Mouse (Mus musculus): ENCODE data around the gene Ncoa1. TPM values are rescaled to one million over a fixed set of nuclear protein-coding genes. Genes with fewer than 3 reads are reported as not detected.

The Ncoa1 gene
- polyA plus RNA-seq, 1 experiment from 2014 or later, result 9.5 TPM

- 81% methylated on average over 7 of the region's 7 CpGs for WGBS
- Histone ChIP-seq H3K9ac (ENCODE audit: low read length) (no peak overlapping the region), H3K27me3 (replicated peaks; ENCODE audit: control insufficient read depth, insufficient read depth, low read length) (no peaks in the 10 kb centered on the region), H3K36me3 (ENCODE audit: control insufficient read depth, insufficient read depth, low read length) (no peaks in the 10 kb centered on the region), H3K9me3 (ENCODE audit: control insufficient read depth, low read length) (no peaks in the 10 kb centered on the region), H3K4me1 (replicated peaks; ENCODE audit: control insufficient read depth, insufficient read depth, low read length) (no peaks in the 10 kb centered on the region), H3K4me3 (ENCODE audit: low read depth, low read length) (no peak overlapping the region), H3K4me2 (ENCODE audit: low read length) (no peak overlapping the region), H3K27ac (ENCODE audit: low read depth) (no peak overlapping the region)
- ATAC-seq (replicated peaks; ENCODE audit: low FRiP score, low TSS enrichment, low read depth) (no peak), DNase-seq (ENCODE audit: low spot score) (no peak)
Measured at GRCm38 (mm10) chr12:4396221-4396620, 80.8 kb downstream of the Ncoa1 start.

- Histone ChIP-seq H3K4me2 (ENCODE audit: low read length) (no peak overlapping the region), H3K36me3 (ENCODE audit: control insufficient read depth, insufficient read depth, low read length) (no peaks in the 10 kb centered on the region), H3K4me3 (ENCODE audit: low read depth, low read length) (no peak overlapping the region), H3K27me3 (replicated peaks; ENCODE audit: control insufficient read depth, insufficient read depth, low read length) (no peaks in the 10 kb centered on the region), H3K9me3 (ENCODE audit: control insufficient read depth, low read length) (no peaks in the 10 kb centered on the region), H3K9ac (ENCODE audit: low read length) (no peak overlapping the region), H3K4me1 (replicated peaks; ENCODE audit: control insufficient read depth, insufficient read depth, low read length) (no peaks in the 10 kb centered on the region), H3K27ac (ENCODE audit: low read depth) (no peak overlapping the region)
- WGBS, result 71% methylated on average over 2 of the region's 2 CpGs
- DNase-seq (ENCODE audit: low spot score) (no peak), ATAC-seq (replicated peaks; ENCODE audit: low FRiP score, low TSS enrichment, low read depth) (no peak)
Measured at GRCm38 (mm10) chr12:4392590-4392989, 84.4 kb downstream of the Ncoa1 start.

GRCm38 (mm10) chr12:4392074-4392473 is 84.9 kb downstream of the Ncoa1 start:
- no peak overlapping the region for H3K4me3 ChIP-seq (ENCODE audit: low read depth, low read length)
- no peaks in the 10 kb centered on the region for H3K4me1 ChIP-seq (replicated peaks; ENCODE audit: control insufficient read depth, insufficient read depth, low read length)
- no peak overlapping the region for H3K4me2 ChIP-seq (ENCODE audit: low read length)
- no peaks in the 10 kb centered on the region for H3K36me3 ChIP-seq (ENCODE audit: control insufficient read depth, insufficient read depth, low read length)
- ATAC-seq (replicated peaks; ENCODE audit: low FRiP score, low TSS enrichment, low read depth) (no peak), DNase-seq (ENCODE audit: low spot score) (no peak)
- WGBS, result 72% methylated on average over 3 of the region's 3 CpGs
- H3K9me3 ChIP-seq (ENCODE audit: control insufficient read depth, low read length), result no peaks in the 10 kb centered on the region
- H3K27me3 ChIP-seq (replicated peaks; ENCODE audit: control insufficient read depth, insufficient read depth, low read length), result no peaks in the 10 kb centered on the region
- H3K9ac ChIP-seq (ENCODE audit: low read length), result no peak overlapping the region
- H3K27ac ChIP-seq (ENCODE audit: low read depth), result no peak overlapping the region

- H3K36me3 ChIP-seq (ENCODE audit: control insufficient read depth, insufficient read depth, low read length), result no peaks in the 10 kb centered on the region
- ATAC-seq (replicated peaks; ENCODE audit: low FRiP score, low TSS enrichment, low read depth) (no peak), DNase-seq (ENCODE audit: low spot score) (no peak)
- H3K4me1 ChIP-seq (replicated peaks; ENCODE audit: control insufficient read depth, insufficient read depth, low read length), result no peaks in the 10 kb centered on the region
- WGBS, result 40% methylated on average over 4 of the region's 4 CpGs
- no peak overlapping the region for H3K9ac ChIP-seq (ENCODE audit: low read length)
- no peaks in the 10 kb centered on the region for H3K27me3 ChIP-seq (replicated peaks; ENCODE audit: control insufficient read depth, insufficient read depth, low read length)
- H3K4me2 ChIP-seq (ENCODE audit: low read length), result no peak overlapping the region
- H3K9me3 ChIP-seq (ENCODE audit: control insufficient read depth, low read length), result no peaks in the 10 kb centered on the region
- no peak overlapping the region for H3K27ac ChIP-seq (ENCODE audit: low read depth)
- no peak overlapping the region for H3K4me3 ChIP-seq (ENCODE audit: low read depth, low read length)
Measured at GRCm38 (mm10) chr12:4391256-4391655, 85.7 kb downstream of the Ncoa1 start.

- no peaks in the 10 kb centered on the region for H3K4me1 ChIP-seq (replicated peaks; ENCODE audit: control insufficient read depth, insufficient read depth, low read length)
- no peaks in the 10 kb centered on the region for H3K27me3 ChIP-seq (replicated peaks; ENCODE audit: control insufficient read depth, insufficient read depth, low read length)
- no peak overlapping the region for H3K4me2 ChIP-seq (ENCODE audit: low read length)
- 60% methylated on average over 5 of the region's 5 CpGs for WGBS
- H3K9me3 ChIP-seq (ENCODE audit: control insufficient read depth, low read length), result no peaks in the 10 kb centered on the region
- no peak overlapping the region for H3K27ac ChIP-seq (ENCODE audit: low read depth)
- no peak overlapping the region for H3K9ac ChIP-seq (ENCODE audit: low read length)
- no peak for ATAC-seq (replicated peaks; ENCODE audit: low FRiP score, low TSS enrichment, low read depth)
- H3K4me3 ChIP-seq (ENCODE audit: low read depth, low read length), result no peak overlapping the region
- H3K36me3 ChIP-seq (ENCODE audit: control insufficient read depth, insufficient read depth, low read length), result no peaks in the 10 kb centered on the region
- DNase-seq (ENCODE audit: low spot score), result no peak
Measured at GRCm38 (mm10) chr12:4390721-4391120, 86.3 kb downstream of the Ncoa1 start.

GRCm38 (mm10) chr12:4386077-4386719 is 90.8 kb downstream of the Ncoa1 start:
- H3K4me1 ChIP-seq (replicated peaks; ENCODE audit: control insufficient read depth, insufficient read depth, low read length), result no peaks in the 10 kb centered on the region
- H3K27me3 ChIP-seq (replicated peaks; ENCODE audit: control insufficient read depth, insufficient read depth, low read length), result no peaks in the 10 kb centered on the region
- no peaks in the 10 kb centered on the region for H3K36me3 ChIP-seq (ENCODE audit: control insufficient read depth, insufficient read depth, low read length)
- no peak overlapping the region for H3K27ac ChIP-seq (ENCODE audit: low read depth)
- H3K4me2 ChIP-seq (ENCODE audit: low read length), result no peak overlapping the region
- no peaks in the 10 kb centered on the region for H3K9me3 ChIP-seq (ENCODE audit: control insufficient read depth, low read length)
- H3K9ac ChIP-seq (ENCODE audit: low read length), result no peak overlapping the region
- no peak for DNase-seq (ENCODE audit: low spot score)
- no peak for ATAC-seq (replicated peaks; ENCODE audit: low FRiP score, low TSS enrichment, low read depth)
- no peak overlapping the region for H3K4me3 ChIP-seq (ENCODE audit: low read depth, low read length)
- WGBS, result 79% methylated on average over 3 of the region's 3 CpGs

GRCm38 (mm10) chr12:4383061-4383460 is 93.9 kb downstream of the Ncoa1 start:
- H3K9me3 ChIP-seq (ENCODE audit: control insufficient read depth, low read length), result no peaks in the 10 kb centered on the region
- no peak overlapping the region for H3K4me2 ChIP-seq (ENCODE audit: low read length)
- WGBS, result 93% methylated on average over 3 of the region's 3 CpGs
- H3K36me3 ChIP-seq (ENCODE audit: control insufficient read depth, insufficient read depth, low read length), result no peaks in the 10 kb centered on the region
- DNase-seq (ENCODE audit: low spot score), result no peak
- no peaks in the 10 kb centered on the region for H3K27me3 ChIP-seq (replicated peaks; ENCODE audit: control insufficient read depth, insufficient read depth, low read length)
- H3K4me3 ChIP-seq (ENCODE audit: low read depth, low read length), result no peak overlapping the region
- H3K27ac ChIP-seq (ENCODE audit: low read depth), result no peak overlapping the region
- H3K4me1 ChIP-seq (replicated peaks; ENCODE audit: control insufficient read depth, insufficient read depth, low read length), result no peaks in the 10 kb centered on the region
- H3K9ac ChIP-seq (ENCODE audit: low read length), result no peak overlapping the region
- ATAC-seq (replicated peaks; ENCODE audit: low FRiP score, low TSS enrichment, low read depth), result no peak

GRCm38 (mm10) chr12:4379298-4379957 is 97.6 kb downstream of the Ncoa1 start:
- H3K9ac ChIP-seq (ENCODE audit: low read length), result no peak overlapping the region
- no peaks in the 10 kb centered on the region for H3K36me3 ChIP-seq (ENCODE audit: control insufficient read depth, insufficient read depth, low read length)
- DNase-seq (ENCODE audit: low spot score), result no peak
- no peaks in the 10 kb centered on the region for H3K9me3 ChIP-seq (ENCODE audit: control insufficient read depth, low read length)
- H3K27ac ChIP-seq (ENCODE audit: low read depth), result no peak overlapping the region
- no peak overlapping the region for H3K4me3 ChIP-seq (ENCODE audit: low read depth, low read length)
- peak; percentile 78; the same call in 1 of the 2 replicates for ATAC-seq (replicated peaks; ENCODE audit: low FRiP score, low TSS enrichment, low read depth)
- no peak overlapping the region for H3K4me2 ChIP-seq (ENCODE audit: low read length)
- 40% methylated on average over 7 of the region's 7 CpGs for WGBS
- no peaks in the 10 kb centered on the region for H3K27me3 ChIP-seq (replicated peaks; ENCODE audit: control insufficient read depth, insufficient read depth, low read length)
- H3K4me1 ChIP-seq (replicated peaks; ENCODE audit: control insufficient read depth, insufficient read depth, low read length), result no peaks in the 10 kb centered on the region

- no peaks in the 10 kb centered on the region for H3K36me3 ChIP-seq (ENCODE audit: control insufficient read depth, insufficient read depth, low read length)
- ATAC-seq (replicated peaks; ENCODE audit: low FRiP score, low TSS enrichment, low read depth), result no peak
- H3K27me3 ChIP-seq (replicated peaks; ENCODE audit: control insufficient read depth, insufficient read depth, low read length), result no peaks in the 10 kb centered on the region
- H3K4me1 ChIP-seq (replicated peaks; ENCODE audit: control insufficient read depth, insufficient read depth, low read length), result no peaks in the 10 kb centered on the region
- no peak overlapping the region for H3K4me3 ChIP-seq (ENCODE audit: low read depth, low read length)
- H3K9ac ChIP-seq (ENCODE audit: low read length), result no peak overlapping the region
- 84% methylated on average over 4 of the region's 4 CpGs for WGBS
- no peak for DNase-seq (ENCODE audit: low spot score)
- no peaks in the 10 kb centered on the region for H3K9me3 ChIP-seq (ENCODE audit: control insufficient read depth, low read length)
- no peak overlapping the region for H3K4me2 ChIP-seq (ENCODE audit: low read length)
- H3K27ac ChIP-seq (ENCODE audit: low read depth), result no peak overlapping the region
Measured at GRCm38 (mm10) chr12:4376475-4376874, 100.5 kb downstream of the Ncoa1 start.

All from intestine, embryonic 14.5 days (tissue).